Mouse (Mus musculus) cerebellum, adult 2 months (tissue): Measurements from ENCODE around the gene Itih3.

Experiments
- CTCF ChIP-seq: fragments of 200-500 bp; IDR thresholded peaks from 2 replicates; pipeline ENCODE4 v1.5.1; 2011; ENCODE audit warnings: low read depth, mild to moderate bottlenecking, control low read depth, low read length, moderate library complexity, borderline replicate concordance; ENCODE audit not compliant: insufficient read depth
- POLR2A ChIP-seq: fragments of 200-500 bp; IDR thresholded peaks from 2 replicates; pipeline ENCODE4 v1.6.1; 2011; ENCODE audit warnings: low read length, control low read depth, borderline replicate concordance; ENCODE audit not compliant: insufficient read depth

GRCm38 (mm10) chr14:30959031-30959430, 35.5 kb upstream of the Itih3 start:
- TF ChIP-seq CTCF (no peak), POLR2A (no peak)
